ENCODE assay signal across 22 mouse cellular contexts in genomic region chr11:87281907-87282475, GRCm38 (mm10).
A peak's percentile ranks its signal among the peaks of the same experiment; 100 is the strongest.
DNase-seq lines count a peak whose midpoint lies in the region; ATAC-seq and TF ChIP-seq lines count a peak whose summit lies in the region.
"Had no signal": no experiment of that assay in that cellular context is flagged by ENCODE, and none has a peak within 500 bp of the region (broad histone marks: within the 10 kb centered on the region; RNA-seq: fewer than 3 reads in every experiment).

No protein-coding gene starts in this region.

- no peaks in the 10 kb centered on the region for H3K4me1 ChIP-seq in embryonic facial prominence, embryonic 14.5 days (ENCODE audit: control insufficient read depth, insufficient read depth, low read length)
- H3K4me1 ChIP-seq in embryonic facial prominence, embryonic 10.5 days = peaks cover 4% of the 10 kb centered on the region
- H3K4me1 ChIP-seq in MEL (ENCODE audit: control insufficient read depth in 1 of 2, insufficient read depth in 2 of 2, low read length in 2 of 2) = peaks cover 7 to 33% of the 10 kb centered on the region in 2 experiments
- H3K4me1 ChIP-seq in kidney, embryonic 16.5 days (ENCODE audit: insufficient read depth, low read length) = 0 out of 2 replicates have a peak, but pooled peaks cover 4% of the 10 kb centered on the region

- H3K4me3 ChIP-seq in embryonic facial prominence, embryonic 14.5 days (ENCODE audit: low read depth, low read length) = no peak overlapping the region
- no peak overlapping the region for H3K4me3 ChIP-seq in embryonic facial prominence, embryonic 10.5 days
- no peak overlapping the region for H3K4me3 ChIP-seq in MEL (ENCODE audit: control insufficient read depth in 1 of 2, insufficient read depth in 1 of 2, low read depth in 2 of 2, low read length in 2 of 2)
- H3K4me3 ChIP-seq in kidney, embryonic 16.5 days (ENCODE audit: low read length) = no peak overlapping the region
- H3K4me3 ChIP-seq: forebrain, embryonic 12.5 days; hindbrain, embryonic 12.5 days; intestine, embryonic 15.5 days; megakaryocyte, embryonic 14.5 days; midbrain, embryonic 15.5 days had no signal

- no peak for ATAC-seq in embryonic facial prominence, embryonic 14.5 days (ENCODE audit: low read depth)
- ATAC-seq in kidney, embryonic 16.5 days (ENCODE audit: low FRiP score, low TSS enrichment) = no peak
- ATAC-seq: intestine, embryonic 15.5 days; midbrain, embryonic 15.5 days had no signal

- intact Hi-C loops in left cerebral cortex, postnatal 10 days (cut with DNase I) = no loop called here

- peak; percentile 13 for DNase-seq in embryonic facial prominence, embryonic 14.5 days (ENCODE audit: low spot score)
- no peak for DNase-seq in embryonic facial prominence, embryonic 10.5 days (ENCODE audit: low spot score)
- peak; percentile 30 to 38 for DNase-seq in left cerebral cortex, postnatal 10 days (ENCODE audit: extremely low spot score in 1 of 2, low spot score in 2 of 2)
- DNase-seq in left cerebral cortex, adult 8-10 months (ENCODE audit: low spot score in 2 of 2) = no peak
- peak; percentile 50 for DNase-seq in MEL (ENCODE audit: low read depth, low spot score)
- peak; percentile 45 for DNase-seq in adrenal gland, postnatal 25 days
- DNase-seq: cerebellum, adult 11 months; cerebellum, postnatal 36 days; gastrocnemius, postnatal 36 days; kidney, adult 9 months; kidney, postnatal 36 days; layer of hippocampus, adult 9-11 months; lung, adult 18-20 months; lung, postnatal 14 days; spleen, adult 18-20 months; thymus, postnatal 25 days had no signal

- no peak for TF ChIP-seq RAD21 in MEL (IDR thresholded peaks at IDR 0.05; ENCODE audit: low read depth, low read length)

- H3K27me3 ChIP-seq in embryonic facial prominence, embryonic 14.5 days (replicated peaks; ENCODE audit: control insufficient read depth, insufficient read depth, low read length) = no peaks in the 10 kb centered on the region
- H3K27me3 ChIP-seq in embryonic facial prominence, embryonic 10.5 days (replicated peaks; ENCODE audit: low read depth, poor library complexity, severe bottlenecking) = no peaks in the 10 kb centered on the region
- H3K27me3 ChIP-seq in MEL (ENCODE audit: control insufficient read depth in 1 of 2, insufficient read depth in 2 of 2, low read length in 2 of 2) = no peaks in the 10 kb centered on the region
- H3K27me3 ChIP-seq in kidney, embryonic 16.5 days (ENCODE audit: insufficient read depth, low read length) = no peaks in the 10 kb centered on the region
- H3K27me3 ChIP-seq: forebrain, embryonic 12.5 days; hindbrain, embryonic 12.5 days; intestine, embryonic 15.5 days; midbrain, embryonic 15.5 days had no signal

- no peaks in the 10 kb centered on the region for H3K79me2 ChIP-seq in MEL (ENCODE audit: control insufficient read depth, insufficient read depth, low read length, poor library complexity)

- H3K9ac ChIP-seq in embryonic facial prominence, embryonic 14.5 days (ENCODE audit: low read depth, low read length) = no peak overlapping the region
- no peak overlapping the region for H3K9ac ChIP-seq in MEL (ENCODE audit: control insufficient read depth, low read depth, low read length, poor library complexity, severe bottlenecking)
- H3K9ac ChIP-seq in kidney, embryonic 16.5 days (replicated peaks; ENCODE audit: low read length) = no peak overlapping the region
- H3K9ac ChIP-seq: forebrain, embryonic 12.5 days; hindbrain, embryonic 12.5 days; intestine, embryonic 15.5 days; midbrain, embryonic 15.5 days had no signal

- 0 out of 4 replicates have a peak, but pooled peaks of 1 of the 2 experiments have one; percentile 22 for TF ChIP-seq EP300 in MEL (IDR thresholded peaks at IDR 0.05; ENCODE audit: low read depth in 1 of 2, low read length in 2 of 2)

- no peak overlapping the region for H3K4me2 ChIP-seq in embryonic facial prominence, embryonic 14.5 days (ENCODE audit: low read depth, low read length)
- H3K4me2 ChIP-seq in kidney, embryonic 16.5 days (replicated peaks; ENCODE audit: low read depth, low read length) = no peak overlapping the region
- H3K4me2 ChIP-seq: forebrain, embryonic 12.5 days; hindbrain, embryonic 12.5 days; intestine, embryonic 15.5 days; midbrain, embryonic 15.5 days had no signal

- H3K27ac ChIP-seq in embryonic facial prominence, embryonic 14.5 days (replicated peaks; ENCODE audit: low read depth, low read length) = no peak overlapping the region
- no peak overlapping the region for H3K27ac ChIP-seq in embryonic facial prominence, embryonic 10.5 days (replicated peaks)
- H3K27ac ChIP-seq in MEL (ENCODE audit: control insufficient read depth, low read depth, low read length) = no peak overlapping the region
- no peak overlapping the region for H3K27ac ChIP-seq in kidney, embryonic 16.5 days (ENCODE audit: low read length)
- H3K27ac ChIP-seq: forebrain, embryonic 12.5 days; hindbrain, embryonic 12.5 days; intestine, embryonic 15.5 days; midbrain, embryonic 15.5 days had no signal

- WGBS in embryonic facial prominence, embryonic 14.5 days = 67% methylated on average over 7 of the region's 7 CpGs
- WGBS in embryonic facial prominence, embryonic 10.5 days = 84% methylated on average over 7 of the region's 7 CpGs
- 78% methylated on average over 7 of the region's 7 CpGs for WGBS in kidney, embryonic 16.5 days

- no peak for TF ChIP-seq POLR2A in MEL (IDR thresholded peaks at IDR 0.05; ENCODE audit: control insufficient read depth in 1 of 2, insufficient read depth in 1 of 2, low read depth in 1 of 2, low read length in 2 of 2, poor library complexity in 1 of 2)

- no peaks in the 10 kb centered on the region for H3K36me3 ChIP-seq in embryonic facial prominence, embryonic 14.5 days (ENCODE audit: control insufficient read depth, insufficient read depth, low read length)
- H3K36me3 ChIP-seq in embryonic facial prominence, embryonic 10.5 days (replicated peaks) = no peaks in the 10 kb centered on the region
- H3K36me3 ChIP-seq in MEL (ENCODE audit: control insufficient read depth in 1 of 2, insufficient read depth in 2 of 2, low read length in 2 of 2) = peaks cover 0 to 34% of the 10 kb centered on the region in 2 experiments; a peak in 2 of 4 replicates
- H3K36me3 ChIP-seq in kidney, embryonic 16.5 days (ENCODE audit: insufficient read depth, low read length) = no peaks in the 10 kb centered on the region
- H3K36me3 ChIP-seq: forebrain, embryonic 12.5 days; hindbrain, embryonic 12.5 days; intestine, embryonic 15.5 days; midbrain, embryonic 15.5 days had no signal

- H3K9me3 ChIP-seq in embryonic facial prominence, embryonic 14.5 days (ENCODE audit: control insufficient read depth, low read length) = no peaks in the 10 kb centered on the region
- H3K9me3 ChIP-seq in embryonic facial prominence, embryonic 10.5 days = no peaks in the 10 kb centered on the region
- no peaks in the 10 kb centered on the region for H3K9me3 ChIP-seq in MEL (replicated peaks; ENCODE audit: insufficient read depth, low read length)
- H3K9me3 ChIP-seq in kidney, embryonic 16.5 days (ENCODE audit: low read length) = no peaks in the 10 kb centered on the region
- H3K9me3 ChIP-seq: forebrain, embryonic 12.5 days; hindbrain, embryonic 12.5 days; intestine, embryonic 15.5 days; midbrain, embryonic 15.5 days had no signal

- no peak for TF ChIP-seq CTCF in MEL (IDR thresholded peaks at IDR 0.05 in 2 of 3, conservative IDR thresholded peaks at IDR 0.05 in 1 of 3; ENCODE audit: control insufficient read depth in 1 of 3, insufficient read depth in 1 of 3, low read depth in 2 of 3, low read length in 3 of 3, poor library complexity in 1 of 3, severe bottlenecking in 1 of 3)

TF ChIP-seq in MEL, 35 proteins besides CTCF, POLR2A, EP300 and RAD21:
- TF ChIP-seq GATA1 (IDR thresholded peaks at IDR 0.05; ENCODE audit: low read depth, low read length) = peak; percentile 32; the same call in 1 of the 2 replicates
- TF ChIP-seq SIN3A (IDR thresholded peaks at IDR 0.05; ENCODE audit: low read length) = no peak
- peak; percentile 51; the same call in 1 of the 2 replicates for TF ChIP-seq TAL1 (IDR thresholded peaks at IDR 0.05; ENCODE audit: low read length)
- TF ChIP-seq JUND (IDR thresholded peaks at IDR 0.05; ENCODE audit: low read depth, low read length) = no peak
- TF ChIP-seq TCF12 (IDR thresholded peaks at IDR 0.05; ENCODE audit: low read depth, low read length) = no peak
- no peak for TF ChIP-seq ZNF384 (IDR thresholded peaks at IDR 0.05; ENCODE audit: low read depth, low read length)
- no peak for TF ChIP-seq POLR2AphosphoS2 (IDR thresholded peaks at IDR 0.05; ENCODE audit: low read length)
- peak; percentile 24; the same call in 1 of the 2 replicates for TF ChIP-seq ETS1 (IDR thresholded peaks at IDR 0.05; ENCODE audit: low read depth, low read length)
- TF ChIP-seq USF2 (IDR thresholded peaks at IDR 0.05; ENCODE audit: borderline replicate concordance in 1 of 2, insufficient read depth in 1 of 2, low read depth in 1 of 2, low read length in 2 of 2) = no peak
- no peak for TF ChIP-seq CHD2 (IDR thresholded peaks at IDR 0.05; ENCODE audit: low read length)
- TF ChIP-seq ZKSCAN1 (IDR thresholded peaks at IDR 0.05; ENCODE audit: low read depth, low read length) = no peak
- TF ChIP-seq RCOR1 (IDR thresholded peaks at IDR 0.05; ENCODE audit: low read depth, low read length) = no peak
- no peak for TF ChIP-seq MXI1 (IDR thresholded peaks at IDR 0.05; ENCODE audit: low read depth, low read length)
- no peak for TF ChIP-seq ZMIZ1 (IDR thresholded peaks at IDR 0.05; ENCODE audit: low read depth, low read length)
- no peak for TF ChIP-seq E2F4 (IDR thresholded peaks at IDR 0.05; ENCODE audit: borderline replicate concordance, low read depth, low read length)
- no peak for TF ChIP-seq MAZ (IDR thresholded peaks at IDR 0.05; ENCODE audit: low read depth, low read length)
- no peak for TF ChIP-seq HCFC1 (IDR thresholded peaks at IDR 0.05; ENCODE audit: low read depth, low read length)
- TF ChIP-seq MYC (IDR thresholded peaks at IDR 0.05; ENCODE audit: low read depth, low read length) = no peak
- TF ChIP-seq NELFE (IDR thresholded peaks at IDR 0.05; ENCODE audit: low read depth, low read length) = no peak

Comparison
In these comparisons a context has a peak if more than half of its experiments do, and no peak if none do; other contexts are left out.
1. DNase-seq: peak in embryonic facial prominence, embryonic 14.5 days (single experiment), left cerebral cortex, postnatal 10 days (2 of 2), MEL (single experiment) and adrenal gland, postnatal 25 days (single experiment); none in embryonic facial prominence, embryonic 10.5 days (single experiment) and left cerebral cortex, adult 8-10 months (0 of 2).